Mouse (Mus musculus) urinary bladder, adult 18-20 months (tissue): ENCODE data around the gene Cstl1.
"Not testable (repeated sequence)": the region's sequence is repeated elsewhere in the genome, so short reads cannot be mapped to it uniquely, and the experiment has no call there.

Experiments
- DNase-seq, 2 experiments: peaks; one replicate each; pipeline ENCODE4 v3.0.0; 2022; ENCODE audit warnings: low spot score in 2 of 2, mixed read lengths in 2 of 2

Cstl1 gene

DNA sequence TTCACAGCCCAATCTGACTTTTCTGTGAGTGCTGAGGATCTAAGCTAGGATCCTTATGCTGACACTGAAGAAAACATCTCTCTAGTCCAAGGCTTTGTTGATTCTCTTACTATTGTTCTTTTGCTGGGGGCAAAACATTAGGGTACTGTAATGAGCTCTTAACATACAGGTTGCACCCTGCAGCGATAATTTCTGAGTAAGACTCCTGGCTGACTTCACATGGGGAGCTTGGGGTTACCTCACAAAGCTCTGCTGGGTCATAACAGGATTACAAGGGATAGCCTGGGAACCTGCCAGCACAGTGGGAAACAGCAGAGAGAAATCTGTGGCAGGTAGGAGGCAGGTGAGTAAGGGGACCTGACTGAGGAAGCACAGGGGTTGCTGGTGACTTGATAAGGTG is at the start of gene Cstl1:
Gene Cstl1 (plus strand): TSS at position 301 of the 400 bp plus-strand sequence.
- DNase-seq = no peak

- DNase-seq = no peak
These were observed 43.6 kb upstream of the Cstl1 start for GRCm38 (mm10) chr2:148706409-148707201.

GRCm38 (mm10) chr2:148707202-148707530 is 43.0 kb upstream of the Cstl1 start:
- DNase-seq = no peak

DNA sequence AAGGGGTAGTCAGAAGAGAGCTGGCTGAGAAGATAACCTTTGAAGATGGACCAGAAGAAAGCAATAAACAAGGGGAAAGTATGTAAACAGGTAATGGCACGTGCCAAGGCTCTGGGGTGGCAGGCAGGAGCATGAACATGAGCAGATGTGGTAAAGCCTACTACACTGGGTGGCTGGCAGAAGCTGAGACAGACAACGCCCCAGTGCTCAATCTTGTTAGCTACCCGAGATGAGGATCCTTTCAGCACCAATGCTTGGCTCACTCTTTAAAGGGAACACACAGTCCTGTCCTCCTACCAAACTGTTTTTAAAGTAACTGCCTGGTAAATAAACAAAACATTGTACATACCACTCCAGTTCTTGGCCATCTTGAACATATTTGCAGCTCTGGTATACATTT is 37.8 kb upstream of the Cstl1 start:
- no peak for DNase-seq

GRCm38 (mm10) chr2:148717072-148717471 is 33.1 kb upstream of the Cstl1 start:
- no peak for DNase-seq

DNA sequence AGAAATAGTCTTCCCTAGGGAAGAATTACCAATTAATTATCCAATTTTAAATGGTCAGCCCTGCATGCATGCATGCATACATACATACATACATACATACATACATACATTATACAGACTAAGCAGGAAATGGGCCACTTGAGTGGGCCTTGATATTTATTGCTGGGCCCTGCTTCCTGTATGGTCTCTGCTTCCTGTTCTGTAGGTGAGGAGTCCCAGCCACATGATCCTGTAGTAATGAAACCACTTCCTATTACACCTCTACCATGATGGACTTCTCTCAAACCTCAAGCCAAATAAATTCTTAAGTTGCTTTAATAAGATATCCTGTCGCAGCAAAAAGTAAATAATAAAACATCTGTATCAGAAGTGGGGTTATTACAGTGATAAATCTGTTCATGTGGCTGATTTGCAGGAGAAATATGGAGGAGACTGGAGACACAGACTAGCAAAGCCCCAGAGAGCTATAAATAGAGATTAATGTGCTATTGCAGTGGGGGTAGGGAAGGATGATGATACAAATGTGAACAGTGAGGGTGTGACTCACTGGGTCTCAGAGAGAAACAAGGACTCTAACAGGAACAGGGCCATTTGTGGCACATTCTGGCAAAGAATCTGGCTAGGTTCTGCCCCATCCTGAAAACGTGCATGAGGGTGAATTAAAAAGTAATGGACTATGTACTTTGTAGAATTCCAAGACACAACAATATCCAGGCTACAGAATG is 30.7 kb upstream of the Cstl1 start:
- no peak for DNase-seq

DNA sequence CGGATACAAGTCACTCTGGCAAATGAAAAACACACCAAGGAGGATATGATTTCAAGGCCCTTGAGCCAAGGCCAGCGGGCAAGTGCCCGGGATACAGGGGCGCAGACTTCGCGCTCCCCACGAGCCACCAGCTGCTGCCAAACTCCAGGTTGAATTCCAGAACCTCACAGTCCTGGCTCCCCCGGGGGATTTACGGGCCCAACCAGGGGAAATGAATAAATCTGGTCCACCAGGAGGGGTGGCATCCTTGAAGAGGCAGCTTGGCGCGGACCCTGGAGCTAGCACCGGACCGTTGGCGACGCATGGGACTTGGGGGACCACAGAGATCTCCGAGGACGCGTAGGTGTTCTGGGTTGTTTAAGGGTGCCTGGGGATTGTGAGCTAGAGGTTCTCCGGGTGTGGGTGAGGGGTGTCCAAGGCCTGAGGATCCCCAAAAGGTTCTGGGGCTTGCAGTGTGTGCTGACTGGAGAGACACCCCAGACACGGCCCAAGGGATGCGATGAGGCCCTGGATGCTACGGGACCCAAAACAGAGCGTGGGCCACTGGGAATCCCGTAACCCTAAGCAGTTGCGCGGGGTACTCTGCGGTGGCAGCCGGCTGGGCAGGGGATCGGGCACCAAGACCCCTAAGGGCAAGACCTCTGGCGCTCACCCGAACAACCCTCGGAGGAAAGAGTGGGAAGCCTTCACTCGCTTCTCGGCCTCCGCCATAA is 18.4 kb upstream of the Cstl1 start:
- DNase-seq = peak; percentile 2 to 16

GRCm38 (mm10) chr2:148732327-148733000 is 17.7 kb upstream of the Cstl1 start, which contains the start of gene Napb:
Gene Napb (minus strand): TSS chr2:148732467.
- peak; percentile 92 to 95 for DNase-seq

DNA sequence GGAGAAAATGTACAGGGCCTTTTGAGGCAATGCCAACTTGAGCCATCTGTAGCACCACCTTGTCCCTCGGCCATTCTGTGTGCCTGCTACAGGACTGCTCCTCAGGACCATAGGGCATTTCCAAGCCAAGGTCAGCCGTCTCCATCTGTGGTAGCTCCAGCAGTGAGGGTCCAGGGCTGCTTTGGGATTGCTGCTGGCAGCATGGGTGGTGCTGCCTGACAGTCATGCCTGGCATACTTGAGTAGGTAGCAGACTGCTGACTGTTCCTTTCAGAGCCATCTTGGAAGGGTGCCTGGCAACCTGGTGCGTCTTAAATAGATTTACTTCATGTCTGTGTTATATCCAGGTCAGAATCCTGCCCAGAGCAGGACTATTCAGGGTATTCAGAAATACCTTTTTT is 7.2 kb upstream of the Cstl1 start:
- DNase-seq = no peak

DNA sequence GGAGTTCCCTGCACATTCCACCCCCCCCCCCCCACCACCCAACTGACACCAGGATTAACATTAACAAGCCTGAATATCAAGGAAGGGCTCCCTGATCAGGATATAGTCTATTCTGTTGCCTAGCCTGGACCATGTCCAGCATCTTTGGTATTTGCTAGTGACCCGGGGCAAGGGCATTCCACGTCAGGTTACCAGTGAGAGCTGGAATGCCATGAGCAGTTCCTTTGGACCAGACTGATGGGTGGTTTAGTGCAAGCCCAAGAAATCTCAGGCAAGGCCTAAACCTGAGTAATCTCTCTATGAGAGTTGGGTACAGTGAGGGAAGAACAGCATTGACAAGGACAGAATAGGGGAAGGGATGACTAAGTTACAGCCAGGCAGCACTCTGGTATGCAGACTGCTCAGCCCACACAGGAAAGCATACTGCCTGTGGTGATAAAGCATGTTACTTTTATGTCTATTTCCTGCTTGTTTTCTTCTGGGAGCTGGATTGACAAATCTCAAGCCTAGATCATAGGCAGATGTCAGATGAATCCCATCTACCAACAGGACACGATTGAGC is 6.2 kb upstream of the Cstl1 start:
- DNase-seq = no peak

DNA sequence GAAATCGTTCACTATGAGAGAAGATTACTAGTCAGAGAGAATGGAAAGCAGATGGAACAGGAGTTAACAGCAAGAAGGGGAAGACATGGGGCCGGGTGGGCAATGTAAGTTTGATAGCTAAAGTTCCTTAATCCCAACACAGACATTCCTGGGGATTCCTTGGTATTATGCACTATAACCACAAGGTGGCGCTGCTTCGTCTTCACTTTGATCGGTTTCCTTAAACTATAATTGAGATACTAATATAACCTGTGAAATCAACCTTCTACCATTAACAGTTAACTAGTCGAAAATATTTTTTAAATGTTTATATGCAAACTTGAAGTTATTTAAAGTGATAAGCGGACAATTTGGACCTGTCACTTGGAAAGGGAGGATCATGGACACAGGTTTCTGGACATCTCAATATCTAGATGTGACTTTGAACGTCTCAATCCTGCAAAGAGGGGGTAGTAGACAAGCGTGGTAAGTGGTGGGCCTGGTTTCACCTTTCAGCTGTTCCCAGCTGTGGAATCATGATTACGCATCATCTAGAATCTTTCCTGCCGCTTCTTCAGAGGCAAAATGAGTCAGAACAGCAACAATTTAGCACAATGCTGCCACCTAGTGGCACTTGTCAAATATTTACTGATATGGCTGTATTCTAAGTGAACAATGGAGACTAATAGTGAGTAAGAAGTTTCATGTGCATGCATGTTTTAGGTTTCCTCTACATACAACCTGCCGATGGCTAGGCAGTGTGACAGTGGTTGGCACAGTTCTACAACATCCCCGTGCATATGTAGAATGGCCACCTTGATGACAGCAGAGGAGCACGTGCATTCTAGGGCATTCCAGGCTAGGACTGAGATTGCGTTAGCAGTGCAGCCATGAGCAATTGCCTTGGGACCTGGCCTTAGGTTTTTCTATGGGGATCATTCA is 2.0 kb downstream of the Cstl1 start:
- DNase-seq = peak; percentile 35 to 40

- DNase-seq = no peak
These were observed 4.2 kb downstream of the Cstl1 start for GRCm38 (mm10) chr2:148754310-148754846.

DNA sequence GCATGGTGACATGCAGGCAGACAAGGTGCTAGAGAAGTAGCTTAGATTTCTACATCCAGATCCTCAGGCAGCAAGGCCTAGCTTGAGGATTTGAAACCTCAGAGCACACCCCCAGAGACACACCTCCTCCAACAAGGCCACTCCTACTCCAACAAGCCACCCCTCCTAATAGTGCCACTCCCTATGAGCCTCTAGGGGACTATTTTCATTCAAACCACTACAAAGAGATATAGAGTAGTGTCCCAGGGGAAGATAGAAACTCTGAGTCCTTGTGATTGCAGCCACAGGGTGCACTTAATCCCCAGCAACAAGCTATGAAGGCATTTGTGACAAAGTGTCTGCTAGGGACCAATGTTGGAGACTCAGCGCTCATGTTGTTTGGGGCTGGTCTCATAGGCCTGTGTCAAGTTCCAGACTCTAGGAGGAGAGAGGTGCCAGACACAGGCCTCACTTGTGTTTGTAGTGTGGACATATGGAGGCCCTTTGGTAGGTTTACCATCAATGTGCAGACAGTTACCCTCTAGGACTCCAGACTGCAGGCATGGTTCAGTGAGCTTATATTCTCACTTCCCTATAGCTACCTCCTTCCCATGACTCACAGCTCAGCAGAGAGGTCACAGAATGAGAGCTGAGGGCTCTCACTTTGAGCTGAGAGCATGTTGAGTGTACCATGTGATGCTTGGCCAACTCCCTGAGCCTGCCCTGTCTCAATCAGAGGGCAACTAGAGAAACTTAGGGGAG is 13.7 kb downstream of the Cstl1 start:
- DNase-seq = no peak

- not testable (repeated sequence) for DNase-seq
These were observed 21.2 kb downstream of the Cstl1 start, which contains the start of gene Cst11 for GRCm38 (mm10) chr2:148771397-148771796. Gene Cst11 (minus strand): TSS chr2:148771497.

DNA sequence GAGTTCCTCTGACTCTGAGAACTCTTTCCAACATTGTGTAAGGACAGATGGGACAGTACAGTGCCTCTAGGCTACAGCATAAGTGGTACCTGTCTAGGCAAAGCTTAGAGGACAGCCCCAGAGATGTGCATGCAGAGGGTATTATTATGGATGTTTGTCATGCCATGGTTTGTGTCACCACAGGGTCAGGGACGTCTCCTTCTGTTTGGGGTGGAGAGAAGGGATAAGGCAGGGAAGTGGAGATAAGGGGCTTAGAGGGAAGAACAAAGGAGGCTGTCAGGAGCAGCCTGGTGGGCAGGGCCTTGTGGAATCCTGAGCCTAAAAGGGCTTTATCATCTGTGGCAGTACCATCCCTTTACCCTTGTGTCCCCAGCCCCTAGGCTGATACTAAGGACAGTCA is 31.6 kb downstream of the Cstl1 start, which contains the start of gene 8030411F24Rik:
Gene 8030411F24Rik (plus strand): TSS at position 301 of the 400 bp plus-strand sequence.
- DNase-seq = no peak

DNA sequence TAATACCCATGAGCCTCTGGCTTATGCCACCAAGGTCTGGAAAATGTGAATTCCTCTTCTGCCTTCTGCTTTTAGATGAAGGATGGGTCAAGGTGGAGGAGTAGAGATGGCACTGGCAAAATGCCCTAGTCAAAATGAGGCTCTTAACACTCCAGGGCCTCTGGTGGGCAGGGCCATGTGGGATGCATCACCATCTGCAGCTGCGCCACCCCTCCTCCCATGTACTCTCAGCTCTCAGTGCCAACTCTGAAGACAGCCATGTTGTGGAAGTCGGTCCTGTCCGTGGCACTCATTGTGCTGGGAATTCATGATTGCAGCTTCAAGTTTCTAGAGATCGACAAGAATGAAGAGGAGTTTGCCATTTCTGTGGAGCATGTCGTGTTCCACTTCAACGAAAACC is 39.0 kb downstream of the Cstl1 start, which contains the start of gene Cst12:
Gene Cst12 (plus strand): TSS at position 220 of the 400 bp plus-strand sequence.
- no peak for DNase-seq

DNA sequence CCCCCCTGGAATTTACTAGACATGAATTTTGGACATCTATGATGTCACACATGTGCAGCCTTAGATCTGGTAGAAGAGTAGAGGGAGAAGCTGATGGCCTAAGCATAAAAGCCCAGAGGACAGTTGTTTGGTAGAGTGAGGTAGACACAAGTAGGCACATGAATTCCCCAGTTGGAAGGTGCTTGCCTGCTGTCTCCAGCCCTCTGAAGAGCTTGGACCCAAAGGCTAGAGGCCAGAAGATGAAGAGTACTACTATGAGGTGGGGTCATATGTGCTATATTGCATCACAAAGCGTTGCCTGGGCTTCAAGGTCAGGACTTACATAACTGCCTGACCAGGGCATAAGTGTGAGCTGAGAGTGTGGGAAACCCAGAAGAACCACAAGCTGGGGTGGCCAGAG is 48.3 kb downstream of the Cstl1 start, which contains the start of gene Cst8:
Gene Cst8 (plus strand): TSS at position 301 of the 400 bp plus-strand sequence.
- no peak for DNase-seq

DNA sequence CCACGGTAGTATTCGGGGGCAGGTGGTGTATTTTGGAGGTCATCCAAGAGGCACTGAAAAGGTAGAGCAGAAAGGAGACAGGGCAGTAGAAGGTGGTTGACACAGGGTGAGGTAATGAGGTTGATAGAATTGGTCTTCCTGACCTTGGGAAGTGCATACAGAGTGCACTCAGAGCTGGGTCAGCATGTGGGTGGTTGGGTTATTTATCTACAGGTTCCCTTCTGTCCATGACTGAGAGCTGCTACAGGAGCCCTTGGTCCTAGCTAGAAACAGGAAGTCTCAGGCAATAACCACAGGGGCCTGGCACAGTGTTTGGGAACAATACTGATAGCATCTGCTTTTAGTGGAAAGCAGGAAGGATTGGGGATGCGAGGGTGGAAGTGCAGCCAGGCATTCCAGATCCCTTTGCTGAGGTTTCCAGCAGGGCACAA is 51.3 kb downstream of the Cstl1 start:
- DNase-seq = no peak
